Mouse (Mus musculus) telencephalon, adult 2 months (tissue): ENCODE results near the gene Rslcan18.
"Not testable (repeated sequence)": the region's sequence is repeated elsewhere in the genome, so short reads cannot be mapped to it uniquely, and the experiment has no call there.

Experiments used
- DNase-seq: peaks from one replicate; pipeline ENCODE4 v3.0.0-alpha.2; 2011; ENCODE audit warnings: low read depth, low spot score

Rslcan18 gene

GRCm38 (mm10) chr13:67116163-67116562, at the start of gene Rslcan18:
Gene Rslcan18 (minus strand): TSS chr13:67116263.
- DNase-seq, result not testable (repeated sequence)

GRCm38 (mm10) chr13:67128038-67128721, 12.1 kb upstream of the Rslcan18 start:
- peak; percentile 93 for DNase-seq

- DNase-seq, result not testable (repeated sequence)
Observed at GRCm38 (mm10) chr13:67127507-67127906, 11.4 kb upstream of the Rslcan18 start.

- no peak for DNase-seq
Observed at GRCm38 (mm10) chr13:67124460-67124859, 8.4 kb upstream of the Rslcan18 start.

GRCm38 (mm10) chr13:67121360-67121759, 5.3 kb upstream of the Rslcan18 start, which contains the start of gene Zfp759:
Gene Zfp759 (plus strand): TSS chr13:67121660.
- DNase-seq, result not testable (repeated sequence)

GRCm38 (mm10) chr13:67113287-67113686, 2.8 kb downstream of the Rslcan18 start:
- no peak for DNase-seq

- DNase-seq, result no peak
Observed at GRCm38 (mm10) chr13:67112096-67112495, 4.0 kb downstream of the Rslcan18 start.

- DNase-seq, result no peak
Observed at GRCm38 (mm10) chr13:67108821-67109206, 7.2 kb downstream of the Rslcan18 start.

GRCm38 (mm10) chr13:67108194-67108820, 7.8 kb downstream of the Rslcan18 start, which contains the start of gene Gm28557:
Gene Gm28557 (minus strand): TSS chr13:67108604.
- peak; percentile 98 for DNase-seq

- no peak for DNase-seq
Observed at GRCm38 (mm10) chr13:67107681-67108080, 8.4 kb downstream of the Rslcan18 start.

GRCm38 (mm10) chr13:67097876-67098275, 18.2 kb downstream of the Rslcan18 start, which contains the start of gene Zfp708:
Gene Zfp708 (minus strand): TSS chr13:67097976.
- DNase-seq, result no peak

GRCm38 (mm10) chr13:67090154-67090553, 25.9 kb downstream of the Rslcan18 start:
- no peak for DNase-seq

- no peak for DNase-seq
Observed at GRCm38 (mm10) chr13:67081946-67082345, 34.1 kb downstream of the Rslcan18 start.

- peak; percentile 91 for DNase-seq
Observed at GRCm38 (mm10) chr13:67081142-67081713, 34.8 kb downstream of the Rslcan18 start.

GRCm38 (mm10) chr13:67077244-67077643, 38.8 kb downstream of the Rslcan18 start:
- DNase-seq, result no peak

- no peak for DNase-seq
Observed at GRCm38 (mm10) chr13:67072786-67073185, 43.3 kb downstream of the Rslcan18 start.

- DNase-seq, result no peak
Observed at GRCm38 (mm10) chr13:67065386-67065785, 50.7 kb downstream of the Rslcan18 start.

GRCm38 (mm10) chr13:67062427-67062826, 53.6 kb downstream of the Rslcan18 start:
- no peak for DNase-seq

- peak; percentile 95 for DNase-seq
Observed at GRCm38 (mm10) chr13:67060786-67061358, 55.2 kb downstream of the Rslcan18 start, which contains the start of gene Zfp712. Gene Zfp712 (minus strand): TSS chr13:67061170.

GRCm38 (mm10) chr13:67060161-67060785, 55.8 kb downstream of the Rslcan18 start:
- no peak for DNase-seq
